Mouse (Mus musculus) ovary, postnatal 36 days (tissue): Measurements from ENCODE around the gene Acss1.

ENCODE experiments used
- DNase-seq: peaks from one replicate; pipeline ENCODE4 v3.0.0; 2022; ENCODE audit warnings: low spot score, mixed read lengths

The Acss1 gene

GRCm38 (mm10) chr2:150569847-150570590 is 98.3 kb downstream of the Acss1 start, which contains the start of gene Cst7:
TSS of gene Cst7 (plus strand) at chr2:150570415.
- no peak for DNase-seq
